Mouse (Mus musculus): ENCODE results near the gene Olfml1.

The Olfml1 gene

GRCm38 (mm10) chr7:107594857-107595402 lies 27.7 kb downstream of the Olfml1 start, which contains the start of gene Ppfibp2:
Gene Ppfibp2, plus strand, starts transcription at chr7:107595207.
- DNase-seq (ENCODE audit: low read depth, low spot score), result peak; percentile 91

GRCm38 (mm10) chr7:107595426-107595825 lies 28.2 kb downstream of the Olfml1 start:
- DNase-seq (ENCODE audit: low read depth, low spot score), result peak; percentile 38

GRCm38 (mm10) chr7:107596753-107597152 lies 29.5 kb downstream of the Olfml1 start:
- DNase-seq (ENCODE audit: low read depth, low spot score), result no peak

- DNase-seq (ENCODE audit: low read depth, low spot score), result no peak
Observed at GRCm38 (mm10) chr7:107597956-107598355, 30.7 kb downstream of the Olfml1 start.

- no peak for DNase-seq (ENCODE audit: low read depth, low spot score)
Observed at GRCm38 (mm10) chr7:107600651-107601050, 33.4 kb downstream of the Olfml1 start.

GRCm38 (mm10) chr7:107602505-107602904 lies 35.3 kb downstream of the Olfml1 start:
- no peak for DNase-seq (ENCODE audit: low read depth, low spot score)

GRCm38 (mm10) chr7:107602913-107603312 lies 35.7 kb downstream of the Olfml1 start:
- DNase-seq (ENCODE audit: low read depth, low spot score), result no peak

- no peak for DNase-seq (ENCODE audit: low read depth, low spot score)
Observed at GRCm38 (mm10) chr7:107607766-107608165, 40.5 kb downstream of the Olfml1 start.

GRCm38 (mm10) chr7:107609622-107610255 lies 42.5 kb downstream of the Olfml1 start:
- DNase-seq (ENCODE audit: low read depth, low spot score), result peak; percentile 63

- no peak for DNase-seq (ENCODE audit: low read depth, low spot score)
Observed at GRCm38 (mm10) chr7:107610880-107611279, 43.6 kb downstream of the Olfml1 start.

GRCm38 (mm10) chr7:107618028-107618992 lies 51.1 kb downstream of the Olfml1 start:
- DNase-seq (ENCODE audit: low read depth, low spot score), result no peak

- DNase-seq (ENCODE audit: low read depth, low spot score), result no peak
Observed at GRCm38 (mm10) chr7:107619225-107619624, 52.0 kb downstream of the Olfml1 start.

- DNase-seq (ENCODE audit: low read depth, low spot score), result no peak
Observed at GRCm38 (mm10) chr7:107620137-107620536, 52.9 kb downstream of the Olfml1 start.

GRCm38 (mm10) chr7:107624432-107624831 lies 57.2 kb downstream of the Olfml1 start:
- no peak for DNase-seq (ENCODE audit: low read depth, low spot score)

- no peak for DNase-seq (ENCODE audit: low read depth, low spot score)
Observed at GRCm38 (mm10) chr7:107625061-107625460, 57.8 kb downstream of the Olfml1 start, which contains the start of gene 5330417H12Rik. Gene 5330417H12Rik, minus strand, starts transcription at chr7:107625161.

GRCm38 (mm10) chr7:107625781-107626180 lies 58.5 kb downstream of the Olfml1 start:
- no peak for DNase-seq (ENCODE audit: low read depth, low spot score)

- peak; percentile 50 for DNase-seq (ENCODE audit: low read depth, low spot score)
Observed at GRCm38 (mm10) chr7:107628383-107628782, 61.1 kb downstream of the Olfml1 start.

- DNase-seq (ENCODE audit: low read depth, low spot score), result no peak
Observed at GRCm38 (mm10) chr7:107633201-107633600, 66.0 kb downstream of the Olfml1 start.

GRCm38 (mm10) chr7:107637398-107637797 lies 70.2 kb downstream of the Olfml1 start:
- DNase-seq (ENCODE audit: low read depth, low spot score), result no peak

- DNase-seq (ENCODE audit: low read depth, low spot score), result no peak
Observed at GRCm38 (mm10) chr7:107638026-107638425, 70.8 kb downstream of the Olfml1 start.
